Comparison of ENCODE assay signal across 8 mouse cellular contexts in the genomic region with DNA sequence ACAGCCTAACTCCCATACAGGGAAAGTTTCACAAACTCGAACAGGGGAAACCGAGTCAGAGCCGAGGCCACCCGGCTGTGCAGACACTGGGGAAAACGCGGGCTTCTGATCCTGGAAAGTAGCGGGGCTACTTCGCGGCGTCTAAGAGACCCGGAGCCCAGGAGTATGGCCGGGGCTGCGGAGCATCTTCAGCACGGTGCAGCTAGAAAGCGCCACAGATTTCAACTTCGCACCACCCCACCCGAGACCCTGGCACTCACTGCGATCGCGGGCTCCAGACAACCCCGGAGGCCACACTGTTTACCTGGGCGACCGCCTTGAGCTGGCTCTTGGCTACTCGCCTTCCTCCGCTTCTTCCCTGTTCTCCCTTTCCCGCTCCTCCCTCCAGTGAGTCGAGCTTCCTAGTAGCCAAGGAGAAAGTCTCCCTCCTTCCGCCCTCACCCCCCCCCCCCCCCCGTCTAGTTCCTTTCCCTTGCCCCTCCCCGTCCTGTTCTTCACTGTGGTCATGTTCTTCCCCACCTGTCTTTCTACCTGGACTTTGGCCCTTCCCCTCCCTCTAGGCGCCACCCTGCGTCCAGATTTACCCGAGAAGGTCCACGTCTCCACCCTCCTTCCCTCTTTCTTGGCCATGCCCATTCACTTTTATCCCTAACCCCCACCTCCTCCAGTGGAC. TPM values are rescaled to one million over a fixed set of nuclear protein-coding genes. Genes with fewer than 3 reads are reported as not detected.
DNase-seq lines count a peak whose midpoint lies in the region; ATAC-seq and TF ChIP-seq lines count a peak whose summit lies in the region.

B3gnt3 (minus strand) TSS at position 376 of the 673 bp plus-strand sequence.

- H3K27ac ChIP-seq in kidney, postnatal 0 days: no peak within 1 kb of the TSS
- no peak within 1 kb of the TSS for H3K27ac ChIP-seq in embryonic facial prominence, embryonic 13.5 days
- H3K27ac ChIP-seq in limb, embryonic 10.5 days: no peak within 1 kb of the TSS
- H3K27ac ChIP-seq in neural tube, embryonic 13.5 days (replicated peaks): no peak within 1 kb of the TSS

- no peaks in the 10 kb centered on the region for H3K36me3 ChIP-seq in kidney, postnatal 0 days (ENCODE audit: insufficient read depth, low read length)
- no peaks in the 10 kb centered on the region for H3K36me3 ChIP-seq in embryonic facial prominence, embryonic 13.5 days
- no peaks in the 10 kb centered on the region for H3K36me3 ChIP-seq in limb, embryonic 10.5 days
- no peaks in the 10 kb centered on the region for H3K36me3 ChIP-seq in neural tube, embryonic 13.5 days

- H3K9me3 ChIP-seq in kidney, postnatal 0 days (replicated peaks; ENCODE audit: low read length): no peaks in the 10 kb centered on the region
- no peaks in the 10 kb centered on the region for H3K9me3 ChIP-seq in embryonic facial prominence, embryonic 13.5 days
- no peaks in the 10 kb centered on the region for H3K9me3 ChIP-seq in limb, embryonic 10.5 days (replicated peaks)
- no peaks in the 10 kb centered on the region for H3K9me3 ChIP-seq in neural tube, embryonic 13.5 days

- 19% methylated on average over 30 of the region's 34 CpGs for WGBS in kidney, postnatal 0 days
- WGBS in embryonic facial prominence, embryonic 13.5 days: 21% methylated on average over 32 of the region's 34 CpGs
- WGBS in limb, embryonic 10.5 days: 14% methylated on average over 33 of the region's 34 CpGs
- whole genome bisulfite sequencing in neural tube, embryonic 13.5 days: 13% methylated on average over 30 of the region's 34 CpGs

- peak within 1 kb of the TSS; percentile 37 for H3K4me3 ChIP-seq in kidney, postnatal 0 days (replicated peaks; ENCODE audit: low read depth, low read length)
- peak within 1 kb of the TSS; percentile 29 for H3K4me3 ChIP-seq in embryonic facial prominence, embryonic 13.5 days
- H3K4me3 ChIP-seq in limb, embryonic 10.5 days: peak within 1 kb of the TSS; percentile 32
- peak within 1 kb of the TSS; percentile 7 for H3K4me3 ChIP-seq in neural tube, embryonic 13.5 days

- no peak for DNase-seq in kidney, postnatal 0 days (ENCODE audit: low spot score)
- no peak for DNase-seq in kidney, postnatal 14 days
- DNase-seq in limb, embryonic 10.5 days (ENCODE audit: low spot score): no peak
- DNase-seq in right cerebral cortex, adult 2 months (ENCODE audit: low spot score in 2 of 2): no peak
- no peak for DNase-seq in testis, postnatal 10 days (ENCODE audit: low spot score)

- ATAC-seq in kidney, postnatal 0 days (replicated peaks; ENCODE audit: low FRiP score, low read depth): no peak
- no peak for ATAC-seq in embryonic facial prominence, embryonic 13.5 days (ENCODE audit: insufficient number of reproducible peaks, insufficient read depth, low FRiP score, low TSS enrichment, low read depth)
- no peak for ATAC-seq in neural tube, embryonic 13.5 days (ENCODE audit: low read depth)
- no peak for ATAC-seq in megakaryocyte progenitor cell, adult 5-6 weeks (replicated peaks; ENCODE audit: poor library complexity)

- TF ChIP-seq CTCF in kidney, postnatal 0 days (IDR thresholded peaks at IDR 0.05; ENCODE audit: low read depth): no peak

- peak within 1 kb of the TSS; percentile 54 for H3K4me2 ChIP-seq in kidney, postnatal 0 days (ENCODE audit: low read length)
- peak within 1 kb of the TSS; percentile 39 for H3K4me2 ChIP-seq in embryonic facial prominence, embryonic 13.5 days
- peak within 1 kb of the TSS; percentile 27 for H3K4me2 ChIP-seq in neural tube, embryonic 13.5 days

- H3K4me1 ChIP-seq in kidney, postnatal 0 days (replicated peaks; ENCODE audit: insufficient read depth, low read length): no peaks in the 10 kb centered on the region
- H3K4me1 ChIP-seq in embryonic facial prominence, embryonic 13.5 days: peaks cover 9% of the 10 kb centered on the region
- peaks cover 14% of the 10 kb centered on the region for H3K4me1 ChIP-seq in limb, embryonic 10.5 days
- peaks cover 7% of the 10 kb centered on the region for H3K4me1 ChIP-seq in neural tube, embryonic 13.5 days (replicated peaks)

- no peak within 1 kb of the TSS for H3K9ac ChIP-seq in kidney, postnatal 0 days (ENCODE audit: low read depth, low read length)
- peak within 1 kb of the TSS; percentile 46 for H3K9ac ChIP-seq in embryonic facial prominence, embryonic 13.5 days
- H3K9ac ChIP-seq in neural tube, embryonic 13.5 days: peak within 1 kb of the TSS; percentile 18; the same call in 1 of the 2 replicates

- peaks cover 11% of the 10 kb centered on the region; the same call in 1 of the 2 replicates for H3K27me3 ChIP-seq in kidney, postnatal 0 days (ENCODE audit: insufficient read depth, low read length)
- peaks cover 87% of the 10 kb centered on the region for H3K27me3 ChIP-seq in embryonic facial prominence, embryonic 13.5 days
- peaks cover 95% of the 10 kb centered on the region for H3K27me3 ChIP-seq in limb, embryonic 10.5 days (ENCODE audit: low read depth, poor library complexity, severe bottlenecking)
- peaks cover 83% of the 10 kb centered on the region for H3K27me3 ChIP-seq in neural tube, embryonic 13.5 days

RNA-seq across cellular contexts. Expression of gene B3gnt3, which starts in this region (rescaled TPM):
- 4.3 TPM in 2 replicates for polyA plus RNA-seq in kidney, postnatal 0 days (2015; fragmentation: Nextera tagmentation; extraction: Ambion mirVana)
- 0.63 and 0.89 TPM in 2 replicates for polyA plus RNA-seq in embryonic facial prominence, embryonic 13.5 days (2015; fragmentation: Nextera tagmentation; extraction: Ambion mirVana)
- 0.67 and 1.2 TPM in 2 replicates for polyA plus RNA-seq in limb, embryonic 10.5 days (2016; fragmentation: Nextera tagmentation; extraction: Ambion mirVana)
- polyA plus RNA-seq in neural tube, embryonic 13.5 days (2015; fragmentation: Nextera tagmentation; extraction: Ambion mirVana): 0.42 and 0.59 TPM in 2 replicates
- total RNA-seq in megakaryocyte progenitor cell, adult 5-6 weeks (2015): 0.15 and 0.54 TPM in 2 replicates
- total RNA-seq in megakaryocyte progenitor cell, adult 5-6 weeks (2017): 0.12 and 0.34 TPM in 2 replicates
